Mouse (Mus musculus) regulatory T cell (primary cell): Measurements from ENCODE around the gene Rpusd1.

Source experiments
- in situ Hi-C: fragments of 300-600 bp; cut with MboI, MseI; formaldehyde crosslinking; loops from one replicate; pipeline ENCODE4 v1.15.1; 2025; ENCODE audit warnings: high pct_unique_total_duplicates

The Rpusd1 gene

DNA sequence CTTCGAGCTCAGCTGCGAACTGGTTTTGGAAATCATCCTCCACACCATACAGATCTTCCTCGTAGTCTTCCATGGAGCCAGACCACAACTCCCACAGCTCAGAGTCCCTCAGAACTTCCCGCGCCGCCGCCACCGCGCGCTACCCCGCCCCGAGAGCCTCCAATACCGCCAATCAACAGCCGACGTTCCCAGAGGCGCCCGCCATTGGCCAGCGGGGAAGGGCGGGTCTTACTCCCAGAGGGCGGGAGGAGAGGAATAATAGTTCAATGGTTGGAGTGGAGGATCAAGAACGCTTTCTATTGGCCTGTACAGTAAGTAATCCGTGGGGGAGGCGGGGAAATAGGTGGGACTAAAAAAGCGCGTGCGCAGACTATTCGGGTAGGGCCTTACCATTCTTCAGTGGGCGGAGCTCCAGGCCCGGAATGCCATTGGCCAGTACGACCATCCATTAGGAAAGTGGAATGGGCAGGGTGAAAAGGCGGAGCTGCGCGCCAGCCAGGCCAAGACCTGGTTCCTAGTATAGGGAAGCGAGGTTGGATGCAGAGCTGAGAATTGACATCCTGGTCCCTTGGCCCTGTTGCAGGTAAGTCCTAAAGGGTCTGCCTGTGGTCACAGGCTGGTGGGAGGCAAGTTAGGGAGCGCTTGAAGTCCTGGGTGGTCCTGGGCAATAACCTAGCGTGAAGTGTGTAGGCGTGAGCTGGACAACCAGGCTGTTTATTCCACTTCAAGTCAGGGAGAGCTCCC lies at the start of gene Rpusd1, which contains the start of gene Chtf18:
Gene Rpusd1 (plus strand): TSS at position 406 of the 744 bp plus-strand sequence.
Gene Chtf18 (minus strand): TSS at position 155 of the 744 bp plus-strand sequence.
- in situ Hi-C loops, result no loop called here

GRCm38 (mm10) chr17:25677969-25678368 lies 49.5 kb upstream of the Rpusd1 start:
- in situ Hi-C loops, result no loop called here

- in situ Hi-C loops, result no loop called here
These were observed 47.7 kb upstream of the Rpusd1 start for GRCm38 (mm10) chr17:25679818-25680217.

GRCm38 (mm10) chr17:25681636-25682035 lies 45.8 kb upstream of the Rpusd1 start:
- in situ Hi-C loops, result no loop called here

DNA sequence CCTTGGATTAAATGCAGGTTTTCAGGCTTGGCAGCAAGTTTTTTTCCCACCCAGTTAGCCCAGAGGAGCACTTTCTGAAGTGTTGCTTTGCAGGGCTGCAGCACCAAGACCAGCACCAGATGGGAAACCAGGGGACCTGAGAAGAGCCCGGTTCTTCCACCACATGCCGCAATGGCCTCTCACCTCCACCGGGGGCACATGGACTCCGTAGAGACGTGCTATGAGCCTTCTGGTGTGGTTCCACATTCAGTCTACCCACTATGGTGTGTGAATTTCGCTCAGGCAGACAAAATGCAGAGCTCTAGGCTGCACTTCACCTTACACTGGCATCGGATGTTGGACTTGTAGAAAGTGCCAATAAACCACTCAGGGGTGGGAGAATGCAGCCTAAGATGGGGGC lies 41.1 kb upstream of the Rpusd1 start:
- in situ Hi-C loops, result no loop called here

DNA sequence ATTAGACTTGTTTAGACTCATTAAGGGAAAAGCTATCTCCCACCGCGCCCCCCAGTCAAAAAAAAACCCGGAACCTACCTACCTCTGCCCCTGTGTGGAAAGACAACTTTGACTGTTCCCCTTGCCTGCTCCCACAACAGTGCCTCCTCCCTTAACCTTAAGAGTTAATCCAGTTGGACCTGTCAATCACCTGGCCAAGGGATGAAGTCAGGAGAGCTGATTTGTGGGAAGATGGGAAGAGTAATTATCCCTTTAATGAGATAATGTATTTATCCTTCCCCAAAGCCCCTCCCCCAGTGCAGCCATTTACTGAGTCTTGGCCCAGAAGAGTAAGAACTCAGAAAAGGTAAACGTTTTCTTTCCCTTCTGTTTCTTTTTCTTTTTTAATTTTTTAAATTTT lies 38.5 kb upstream of the Rpusd1 start:
- in situ Hi-C loops, result no loop called here

GRCm38 (mm10) chr17:25696263-25696662 lies 31.2 kb upstream of the Rpusd1 start:
- in situ Hi-C loops, result no loop called here

DNA sequence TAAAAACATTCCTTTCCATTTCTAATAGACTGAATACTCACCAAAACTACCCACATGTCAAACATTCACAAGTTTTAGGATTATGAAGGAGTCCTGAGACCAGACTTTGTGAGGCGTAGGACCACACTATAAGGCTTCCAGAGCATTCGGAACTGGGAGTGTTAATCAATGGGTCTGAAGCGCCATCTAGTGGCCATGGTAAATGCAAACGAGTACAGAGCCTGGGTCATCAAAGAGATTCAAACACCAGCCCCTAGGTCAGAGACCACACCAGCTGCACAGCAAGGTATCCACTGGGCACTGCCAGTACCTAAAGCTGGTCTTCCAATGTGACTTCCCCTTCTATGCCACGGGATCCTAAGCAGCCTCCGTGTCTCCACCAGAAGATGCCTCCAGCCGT lies 29.0 kb upstream of the Rpusd1 start:
- in situ Hi-C loops, result no loop called here

- in situ Hi-C loops, result no loop called here
These were observed 26.5 kb upstream of the Rpusd1 start for GRCm38 (mm10) chr17:25700863-25701496.

GRCm38 (mm10) chr17:25709994-25710393 lies 17.5 kb upstream of the Rpusd1 start:
- in situ Hi-C loops, result no loop called here

DNA sequence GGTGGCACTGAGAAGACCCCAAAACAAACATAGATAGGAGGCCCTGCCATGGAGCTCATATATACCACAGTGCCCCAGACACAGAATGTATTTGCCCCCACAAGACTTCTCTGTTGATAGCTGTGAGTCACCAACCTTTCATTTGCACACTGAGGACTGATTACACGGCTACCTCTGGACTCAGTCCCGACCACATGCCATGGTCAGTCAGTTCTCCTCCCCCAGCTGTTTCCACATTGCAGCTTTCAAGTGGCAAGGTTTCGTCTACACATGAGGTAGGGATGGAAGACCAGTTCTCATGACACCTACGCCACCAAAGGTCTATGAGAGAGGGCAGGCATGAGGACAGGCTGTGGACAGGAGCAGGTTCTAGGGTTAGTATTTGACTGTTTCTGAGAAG lies 16.3 kb upstream of the Rpusd1 start:
- in situ Hi-C loops, result no loop called here

DNA sequence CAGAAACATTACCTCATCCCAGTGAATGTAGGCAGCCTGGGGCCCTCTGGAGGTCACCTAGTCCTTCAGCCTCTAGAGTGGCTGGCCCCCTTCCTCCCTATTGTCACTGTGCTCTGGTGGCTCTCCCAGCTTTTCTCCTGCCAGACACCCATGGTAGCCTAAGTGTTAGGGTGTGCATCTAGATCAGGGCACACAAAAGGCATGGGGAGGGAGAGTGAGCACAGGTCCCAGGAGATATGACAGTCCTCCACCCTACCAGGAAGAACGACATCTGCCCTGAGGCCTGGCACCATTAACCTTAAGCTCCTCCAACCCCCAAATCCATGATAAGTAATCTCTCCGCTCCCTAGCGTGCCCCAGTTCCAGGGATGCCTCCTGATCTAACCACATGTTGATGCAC lies 11.8 kb upstream of the Rpusd1 start:
- in situ Hi-C loops, result no loop called here

DNA sequence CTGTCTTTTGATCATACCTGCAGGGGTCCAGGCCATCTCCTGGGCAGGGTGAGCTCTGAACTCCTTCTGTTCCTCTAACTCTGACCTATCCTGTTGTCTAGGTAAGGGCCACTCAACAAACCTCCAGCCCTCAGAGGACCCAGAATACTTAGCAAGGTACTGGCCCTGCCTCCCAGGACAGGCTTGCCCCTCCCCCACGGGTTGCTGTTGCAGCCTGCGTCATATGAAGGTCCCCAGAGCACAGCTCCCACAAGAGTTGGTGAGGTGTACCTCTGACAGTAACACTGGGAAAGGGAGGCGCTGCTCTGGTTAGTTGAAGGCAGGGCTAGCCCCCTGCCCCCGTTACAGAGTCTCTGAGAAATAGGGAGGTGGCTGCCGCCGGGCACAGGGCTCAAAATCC lies 11.3 kb upstream of the Rpusd1 start:
- in situ Hi-C loops, result no loop called here

- in situ Hi-C loops, result no loop called here
These were observed 10.5 kb upstream of the Rpusd1 start, which contains the start of gene Gng13 for GRCm38 (mm10) chr17:25716711-25717637. TSS of gene Gng13 (plus strand) at chr17:25717171.

DNA sequence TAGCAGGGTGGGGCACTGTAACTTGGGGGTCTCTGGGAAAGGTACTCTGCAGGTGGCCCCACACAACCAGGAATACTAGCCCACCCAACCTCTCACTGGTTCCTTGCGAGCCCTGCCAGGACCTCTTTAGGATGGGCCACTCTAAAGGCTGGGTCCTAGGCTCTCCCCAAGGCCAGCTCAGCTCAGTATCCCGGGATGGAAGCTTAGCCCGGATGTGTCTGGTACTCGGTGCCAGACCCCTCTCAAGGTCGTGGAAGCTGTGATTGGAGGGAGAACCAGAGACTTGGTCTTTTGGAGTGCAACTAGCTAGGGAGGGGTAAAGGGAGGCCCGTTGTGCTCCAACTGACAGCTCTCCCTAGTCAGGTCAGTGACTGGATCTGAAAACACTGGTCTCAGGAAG lies 9.8 kb upstream of the Rpusd1 start:
- in situ Hi-C loops, result no loop called here

DNA sequence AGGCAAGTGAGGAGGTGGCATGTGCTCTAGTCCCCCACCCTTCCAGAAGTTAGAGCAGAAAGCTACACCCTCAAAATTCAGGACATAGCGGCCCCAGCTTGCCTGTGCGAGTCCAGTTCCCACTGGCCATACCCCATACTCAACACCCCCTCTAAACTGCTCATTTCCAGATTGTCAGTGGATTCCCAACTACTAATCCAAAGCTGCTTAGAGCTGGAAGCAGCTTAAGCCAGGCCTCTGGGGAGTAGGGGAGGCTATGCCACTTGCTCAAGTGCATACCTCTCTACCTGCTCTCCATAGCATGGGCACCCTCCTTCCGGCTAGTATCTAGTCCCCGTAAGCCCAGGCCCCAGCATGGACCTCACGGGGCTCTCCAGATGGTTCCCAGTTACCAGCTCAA lies 6.0 kb upstream of the Rpusd1 start:
- in situ Hi-C loops, result no loop called here

DNA sequence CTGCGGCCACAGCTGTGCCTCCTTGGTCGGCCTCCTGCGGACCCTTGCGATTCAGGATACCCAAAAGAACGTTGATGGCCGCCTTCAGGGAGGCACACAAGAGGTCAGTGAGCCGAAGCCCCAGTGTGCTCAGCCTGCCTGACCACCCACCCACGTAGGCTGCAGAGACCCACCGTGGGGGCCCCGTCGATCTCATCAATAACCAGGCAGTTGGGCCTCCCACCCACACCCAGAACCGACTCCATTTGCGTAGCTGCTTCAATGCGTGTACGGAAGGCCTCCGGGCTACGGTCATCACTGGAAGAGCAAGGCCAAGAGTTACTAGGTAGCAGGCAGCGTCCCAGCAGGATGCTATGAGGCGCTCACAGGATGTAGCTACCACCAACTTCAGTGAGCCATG lies 4.0 kb upstream of the Rpusd1 start:
- in situ Hi-C loops, result no loop called here

DNA sequence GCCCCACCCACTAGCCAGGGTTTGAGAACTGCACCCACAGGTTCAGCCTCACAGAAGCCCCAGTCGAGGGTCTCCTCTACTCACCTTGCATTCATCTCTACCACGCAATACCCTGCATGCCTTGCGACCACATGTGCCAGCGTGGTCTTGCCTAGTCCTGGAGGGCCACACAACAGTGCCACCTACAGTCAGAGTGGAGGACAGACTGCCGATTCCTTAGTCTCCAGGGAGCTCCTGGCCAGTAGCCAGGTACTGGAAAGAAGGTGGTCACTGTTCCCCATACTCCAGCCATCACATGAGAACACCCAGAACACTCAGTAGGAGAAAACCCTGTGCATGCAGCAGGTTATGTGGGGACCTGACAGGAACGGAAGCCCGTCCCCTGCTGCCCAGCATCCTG lies 3.6 kb upstream of the Rpusd1 start:
- in situ Hi-C loops, result no loop called here

DNA sequence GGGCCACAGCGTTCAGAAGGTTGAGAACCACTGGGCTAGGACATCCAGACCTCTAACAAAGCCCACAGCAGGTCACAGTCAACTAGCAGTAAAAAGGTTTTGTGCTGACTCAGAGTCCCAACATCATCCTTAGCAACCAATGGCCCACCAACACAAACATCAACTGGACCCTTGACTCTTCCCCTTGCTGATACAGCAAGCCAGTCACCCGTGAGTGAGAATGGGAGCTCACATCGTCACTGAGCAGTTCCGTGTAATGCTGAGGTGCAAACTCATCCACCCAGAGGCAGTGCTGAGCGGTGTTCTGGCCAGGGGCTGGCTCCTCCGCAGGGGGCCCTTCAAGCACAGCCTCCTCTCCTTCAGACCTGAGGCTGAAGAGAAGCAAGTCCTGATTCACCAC lies 2.2 kb upstream of the Rpusd1 start:
- in situ Hi-C loops, result no loop called here

DNA sequence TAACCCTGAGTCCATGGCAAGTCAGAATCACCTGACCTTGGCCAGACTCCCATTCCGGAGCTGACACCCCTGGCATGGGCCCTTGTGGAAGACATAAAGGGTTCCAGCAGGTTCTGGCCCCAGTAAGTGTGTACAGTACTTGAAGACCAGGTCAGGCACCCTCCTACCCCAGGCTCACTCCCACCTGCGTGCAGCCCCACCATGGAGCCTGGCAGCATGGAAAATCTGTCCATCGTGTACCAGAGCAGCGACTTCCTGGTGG lies 470 bp downstream of the Rpusd1 start:
- in situ Hi-C loops, result no loop called here

DNA sequence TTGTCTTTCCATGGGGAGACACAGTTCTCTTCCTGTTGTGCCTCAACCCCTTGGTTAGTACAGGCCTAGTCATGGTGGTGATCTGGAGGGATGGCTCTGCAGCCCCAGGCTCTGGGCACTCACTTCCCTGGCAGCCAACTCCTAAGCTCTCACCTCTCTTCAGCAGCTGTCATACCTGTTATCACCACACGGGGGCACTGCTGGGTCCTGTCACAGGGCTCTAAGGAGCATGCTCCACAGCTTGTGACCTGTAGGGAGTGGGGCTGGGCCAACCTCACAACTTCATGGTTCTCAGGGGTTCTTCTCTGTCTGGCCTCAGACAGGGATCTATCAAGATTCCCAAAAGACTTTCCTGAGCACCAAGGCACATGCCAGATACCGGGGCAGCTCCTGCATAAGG lies 4.6 kb downstream of the Rpusd1 start:
- in situ Hi-C loops, result no loop called here

DNA sequence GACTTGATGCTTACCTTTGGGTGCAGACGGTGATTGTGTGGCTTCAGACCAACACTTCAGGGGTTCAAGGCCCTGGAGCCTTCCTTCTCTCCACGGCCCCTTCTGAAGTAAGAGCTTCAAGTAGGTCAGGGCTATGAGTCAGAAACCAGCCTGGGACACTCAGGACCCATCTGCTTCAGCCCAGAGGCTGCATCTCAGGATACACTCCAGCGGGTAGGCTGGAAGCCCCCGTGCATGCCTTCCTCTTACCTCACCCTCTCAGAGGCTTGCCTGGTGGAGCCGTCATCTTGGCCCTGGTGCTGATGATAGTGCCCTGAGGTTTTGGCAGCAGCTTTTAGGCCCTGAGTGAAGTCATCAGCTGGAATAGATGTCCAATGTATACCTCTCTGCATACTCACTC lies 7.8 kb downstream of the Rpusd1 start:
- in situ Hi-C loops, result loop anchor here (5.0 kb wide), 1 partner anchor 67 kb away; no protein-coding TSS in a partner anchor
